Mouse (Mus musculus): Measurements from ENCODE around the gene Zc3h12d. TPM values are rescaled to one million over a fixed set of nuclear protein-coding genes. Genes with fewer than 3 reads are reported as not detected.

Zc3h12d gene
- total and polyA plus RNA-seq, 2 experiments from 2014 or later: 0.10 to 0.28 TPM

- no peak overlapping the region for H3K4me3 ChIP-seq (ENCODE audit: low read length)
- ATAC-seq (peak; percentile 84), DNase-seq (ENCODE audit: low spot score) (peak; percentile 91)
- TF ChIP-seq CTCF (IDR thresholded peaks at IDR 0.05; ENCODE audit: low read depth): peak; percentile 100
- H3K4me1 ChIP-seq (ENCODE audit: insufficient read depth, low read length): no peaks in the 10 kb centered on the region
- H3K9me3 ChIP-seq (ENCODE audit: low read length): no peaks in the 10 kb centered on the region
- H3K36me3 ChIP-seq (ENCODE audit: insufficient read depth, low read length): no peaks in the 10 kb centered on the region
- H3K9ac ChIP-seq (replicated peaks; ENCODE audit: low read length): no peak overlapping the region
- 2% methylated on average over 5 of the region's 5 CpGs for WGBS
- H3K27me3 ChIP-seq (ENCODE audit: insufficient read depth, low read length): no peaks in the 10 kb centered on the region
- H3K27ac ChIP-seq: no peak overlapping the region
- H3K4me2 ChIP-seq (ENCODE audit: low read depth, low read length): no peak overlapping the region
These were observed 51.3 kb downstream of the Zc3h12d start for GRCm38 (mm10) chr10:7883524-7883923.

GRCm38 (mm10) chr10:7888256-7888868, 56.1 kb downstream of the Zc3h12d start:
- DNase-seq (ENCODE audit: low spot score): no peak
- WGBS: 80% methylated on average over 11 of the region's 11 CpGs
- no peak for TF ChIP-seq CTCF (IDR thresholded peaks at IDR 0.05; ENCODE audit: low read depth)
- no peaks in the 10 kb centered on the region for H3K36me3 ChIP-seq (ENCODE audit: insufficient read depth, low read length)
- no peaks in the 10 kb centered on the region for H3K27me3 ChIP-seq (ENCODE audit: insufficient read depth, low read length)
- no peak overlapping the region for H3K9ac ChIP-seq (replicated peaks; ENCODE audit: low read length)
- H3K4me1 ChIP-seq (ENCODE audit: insufficient read depth, low read length): no peaks in the 10 kb centered on the region
- no peak for ATAC-seq
- no peak overlapping the region for H3K27ac ChIP-seq
- no peak overlapping the region for H3K4me2 ChIP-seq (ENCODE audit: low read depth, low read length)
- H3K9me3 ChIP-seq (ENCODE audit: low read length): no peaks in the 10 kb centered on the region
- H3K4me3 ChIP-seq (ENCODE audit: low read length): no peak overlapping the region

GRCm38 (mm10) chr10:7900719-7901627, 68.7 kb downstream of the Zc3h12d start:
- H3K36me3 ChIP-seq (ENCODE audit: insufficient read depth, low read length): peaks cover 9% of the 10 kb centered on the region; the same call in 1 of the 2 replicates
- H3K9me3 ChIP-seq (ENCODE audit: low read length): no peaks in the 10 kb centered on the region
- WGBS: 83% methylated on average over 14 of the region's 14 CpGs
- no peak for TF ChIP-seq CTCF (IDR thresholded peaks at IDR 0.05; ENCODE audit: low read depth)
- H3K4me2 ChIP-seq (ENCODE audit: low read depth, low read length): no peak overlapping the region
- no peak overlapping the region for H3K9ac ChIP-seq (replicated peaks; ENCODE audit: low read length)
- no peak overlapping the region for H3K4me3 ChIP-seq (ENCODE audit: low read length)
- no peaks in the 10 kb centered on the region for H3K27me3 ChIP-seq (ENCODE audit: insufficient read depth, low read length)
- H3K27ac ChIP-seq: peak overlapping the region; percentile 26; the same call in 1 of the 2 replicates
- no peaks in the 10 kb centered on the region for H3K4me1 ChIP-seq (ENCODE audit: insufficient read depth, low read length)
- ATAC-seq (no peak), DNase-seq (ENCODE audit: low spot score) (no peak)

- H3K4me1 ChIP-seq (ENCODE audit: insufficient read depth, low read length): no peaks in the 10 kb centered on the region
- 95% methylated on average over 5 of the region's 5 CpGs for WGBS
- no peak overlapping the region for H3K4me2 ChIP-seq (ENCODE audit: low read depth, low read length)
- H3K27ac ChIP-seq: no peak overlapping the region
- no peaks in the 10 kb centered on the region for H3K27me3 ChIP-seq (ENCODE audit: insufficient read depth, low read length)
- ATAC-seq (peak; percentile 60; the same call in 1 of the 2 replicates), DNase-seq (ENCODE audit: low spot score) (no peak)
- no peak overlapping the region for H3K4me3 ChIP-seq (ENCODE audit: low read length)
- no peak for TF ChIP-seq CTCF (IDR thresholded peaks at IDR 0.05; ENCODE audit: low read depth)
- peaks cover 35% of the 10 kb centered on the region for H3K36me3 ChIP-seq (ENCODE audit: insufficient read depth, low read length)
- H3K9me3 ChIP-seq (ENCODE audit: low read length): no peaks in the 10 kb centered on the region
- no peak overlapping the region for H3K9ac ChIP-seq (replicated peaks; ENCODE audit: low read length)
These were observed 71.9 kb downstream of the Zc3h12d start for GRCm38 (mm10) chr10:7904157-7904556.

- H3K4me3 ChIP-seq (ENCODE audit: low read length): no peak overlapping the region
- H3K4me1 ChIP-seq (ENCODE audit: insufficient read depth, low read length): peaks cover 3% of the 10 kb centered on the region; the same call in 1 of the 2 replicates
- no peaks in the 10 kb centered on the region for H3K9me3 ChIP-seq (ENCODE audit: low read length)
- H3K9ac ChIP-seq (replicated peaks; ENCODE audit: low read length): no peak overlapping the region
- H3K4me2 ChIP-seq (ENCODE audit: low read depth, low read length): no peak overlapping the region
- peaks cover 35% of the 10 kb centered on the region for H3K36me3 ChIP-seq (ENCODE audit: insufficient read depth, low read length)
- DNase-seq (ENCODE audit: low spot score) (no peak), ATAC-seq (no peak)
- 90% methylated on average over 12 of the region's 12 CpGs for WGBS
- no peaks in the 10 kb centered on the region for H3K27me3 ChIP-seq (ENCODE audit: insufficient read depth, low read length)
- no peak for TF ChIP-seq CTCF (IDR thresholded peaks at IDR 0.05; ENCODE audit: low read depth)
- no peak overlapping the region for H3K27ac ChIP-seq
These were observed 74.9 kb downstream of the Zc3h12d start for GRCm38 (mm10) chr10:7907151-7907550.

GRCm38 (mm10) chr10:7911268-7911667, 79.0 kb downstream of the Zc3h12d start:
- H3K9ac ChIP-seq (replicated peaks; ENCODE audit: low read length): no peak overlapping the region
- H3K4me3 ChIP-seq (ENCODE audit: low read length): no peak overlapping the region
- no peaks in the 10 kb centered on the region for H3K9me3 ChIP-seq (ENCODE audit: low read length)
- peaks cover 15% of the 10 kb centered on the region for H3K4me1 ChIP-seq (ENCODE audit: insufficient read depth, low read length)
- no peak overlapping the region for H3K27ac ChIP-seq
- peak; percentile 61 for DNase-seq (ENCODE audit: low spot score)
- H3K36me3 ChIP-seq (ENCODE audit: insufficient read depth, low read length): peaks cover 25% of the 10 kb centered on the region
- peak; percentile 74 for ATAC-seq
- no peak overlapping the region for H3K4me2 ChIP-seq (ENCODE audit: low read depth, low read length)
- WGBS: 54% methylated on average over 10 of the region's 10 CpGs
- no peak for TF ChIP-seq CTCF (IDR thresholded peaks at IDR 0.05; ENCODE audit: low read depth)
- H3K27me3 ChIP-seq (ENCODE audit: insufficient read depth, low read length): no peaks in the 10 kb centered on the region

Small RNA genes within 50 kb of the gene (microRNA-seq; reads per million reads assigned to microRNA genes)
- 0.53 to 2.5 reads per million in 2 experiments for gene Mir5104

Other genes with a start within 250 kb of the Zc3h12d start
- 162 and 204 TPM in 2 replicates for gene Lrp11, start 242.7 kb upstream of the Zc3h12d start, total RNA-seq (2014; rRNA removed)
- gene Lrp11, start 242.7 kb upstream of the Zc3h12d start, polyA plus RNA-seq (2015; fragmentation: Nextera tagmentation; extraction: Ambion mirVana): 55.4 and 56.1 TPM in 2 replicates
- 10.2 and 11.6 TPM in 2 replicates for gene Nup43, start 165.0 kb upstream of the Zc3h12d start, total RNA-seq (2014; rRNA removed)
- 20.2 and 20.9 TPM in 2 replicates for gene Nup43, start 165.0 kb upstream of the Zc3h12d start, polyA plus RNA-seq (2015; fragmentation: Nextera tagmentation; extraction: Ambion mirVana)
- gene Pcmt1, start 151.3 kb upstream of the Zc3h12d start, total RNA-seq (2014; rRNA removed): 65.7 and 72.7 TPM in 2 replicates
- gene Pcmt1, start 151.3 kb upstream of the Zc3h12d start, polyA plus RNA-seq (2015; fragmentation: Nextera tagmentation; extraction: Ambion mirVana): 188 and 202 TPM in 2 replicates
- 39.2 and 41.0 TPM in 2 replicates for gene Lats1, start 151.3 kb upstream of the Zc3h12d start, total RNA-seq (2014; rRNA removed)
- gene Lats1, start 151.3 kb upstream of the Zc3h12d start, polyA plus RNA-seq (2015; fragmentation: Nextera tagmentation; extraction: Ambion mirVana): 5.7 and 7.1 TPM in 2 replicates
- gene Katna1, start 106.5 kb upstream of the Zc3h12d start, total RNA-seq (2014; rRNA removed): 5.2 and 11.2 TPM in 2 replicates
- gene Katna1, start 106.5 kb upstream of the Zc3h12d start, polyA plus RNA-seq (2015; fragmentation: Nextera tagmentation; extraction: Ambion mirVana): 18.6 and 26.0 TPM in 2 replicates
- gene Ginm1, start 39.6 kb upstream of the Zc3h12d start, total RNA-seq (2014; rRNA removed): 14.6 and 24.2 TPM in 2 replicates
- gene Ginm1, start 39.6 kb upstream of the Zc3h12d start, polyA plus RNA-seq (2015; fragmentation: Nextera tagmentation; extraction: Ambion mirVana): 78.8 and 83.6 TPM in 2 replicates
- gene Ppil4, start 39.6 kb upstream of the Zc3h12d start, total RNA-seq (2014; rRNA removed): 17.9 and 18.0 TPM in 2 replicates
- gene Ppil4, start 39.6 kb upstream of the Zc3h12d start, polyA plus RNA-seq (2015; fragmentation: Nextera tagmentation; extraction: Ambion mirVana): 42.7 and 43.3 TPM in 2 replicates
- 54.3 and 64.3 TPM in 2 replicates for gene Tab2, start 123.8 kb downstream of the Zc3h12d start, total RNA-seq (2014; rRNA removed)
- 11.4 and 12.0 TPM in 2 replicates for gene Tab2, start 123.8 kb downstream of the Zc3h12d start, polyA plus RNA-seq (2015; fragmentation: Nextera tagmentation; extraction: Ambion mirVana)

Measured in hindbrain, postnatal 0 days (tissue).